Mouse (Mus musculus): ENCODE measurements around the gene Ak2. TPM values are rescaled to one million over a fixed set of nuclear protein-coding genes. Genes with fewer than 3 reads are reported as not detected.

The Ak2 gene
- polyA plus RNA-seq, 1 experiment from 2014 or later, result 134 TPM

DNA sequence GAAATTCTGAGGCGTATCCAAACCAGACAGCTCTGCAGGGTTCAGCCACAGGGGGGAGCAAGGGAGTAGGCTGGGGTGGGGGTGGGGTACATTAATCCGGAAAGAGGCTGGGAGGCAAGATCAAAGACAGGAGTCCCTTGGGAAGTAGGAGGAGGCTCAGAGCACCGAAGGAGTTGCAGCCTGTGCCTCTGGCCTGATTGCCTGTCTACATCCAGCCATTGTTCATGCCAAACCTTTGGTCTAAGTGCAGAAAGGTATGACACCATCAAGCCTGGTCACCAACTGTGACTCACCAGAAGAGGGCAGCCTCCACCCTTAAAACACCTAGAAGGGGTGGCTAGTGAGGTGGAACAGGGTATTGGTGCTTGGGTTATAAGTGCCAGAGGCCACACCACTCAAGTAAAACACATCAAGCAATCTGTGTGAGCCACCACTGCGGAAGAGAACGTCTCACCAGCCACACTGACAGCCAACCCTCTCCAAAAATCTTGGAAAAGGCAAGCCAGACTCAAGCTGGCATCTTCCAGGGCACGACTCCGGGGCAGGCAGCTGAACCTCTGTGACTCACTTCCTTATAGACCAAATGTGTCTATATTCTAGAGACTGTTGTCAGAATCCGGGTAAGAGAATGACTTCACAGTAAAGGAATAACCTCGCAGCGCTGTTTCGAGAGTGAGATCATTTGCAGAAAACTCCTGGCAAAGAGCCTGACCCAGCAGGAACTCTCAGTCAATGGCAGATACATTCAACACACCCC, 34.4 kb upstream of the Ak2 start:
- peaks cover 5% of the 10 kb centered on the region for H3K27me3 ChIP-seq (ENCODE audit: control insufficient read depth, insufficient read depth, low read length)
- peak; percentile 55 for DNase-seq (ENCODE audit: low spot score)
- ATAC-seq (ENCODE audit: insufficient read depth, low FRiP score, low TSS enrichment), result no peak
- no peak overlapping the region for H3K4me3 ChIP-seq (ENCODE audit: low read depth, low read length)
- no peak overlapping the region for H3K4me2 ChIP-seq (ENCODE audit: low read depth)
- 0 out of 2 replicates have a peak, but pooled peaks cover 2% of the 10 kb centered on the region for H3K4me1 ChIP-seq (ENCODE audit: control insufficient read depth, insufficient read depth, low read length)
- WGBS, result 52% methylated on average over 11 of the region's 11 CpGs
- H3K36me3 ChIP-seq (ENCODE audit: control insufficient read depth, insufficient read depth, low read length), result no peaks in the 10 kb centered on the region
- no peaks in the 10 kb centered on the region for H3K9me3 ChIP-seq (ENCODE audit: control insufficient read depth, low read length)
- H3K9ac ChIP-seq (ENCODE audit: low read length), result no peak overlapping the region
- no peak overlapping the region for H3K27ac ChIP-seq (ENCODE audit: low read depth, low read length)

DNA sequence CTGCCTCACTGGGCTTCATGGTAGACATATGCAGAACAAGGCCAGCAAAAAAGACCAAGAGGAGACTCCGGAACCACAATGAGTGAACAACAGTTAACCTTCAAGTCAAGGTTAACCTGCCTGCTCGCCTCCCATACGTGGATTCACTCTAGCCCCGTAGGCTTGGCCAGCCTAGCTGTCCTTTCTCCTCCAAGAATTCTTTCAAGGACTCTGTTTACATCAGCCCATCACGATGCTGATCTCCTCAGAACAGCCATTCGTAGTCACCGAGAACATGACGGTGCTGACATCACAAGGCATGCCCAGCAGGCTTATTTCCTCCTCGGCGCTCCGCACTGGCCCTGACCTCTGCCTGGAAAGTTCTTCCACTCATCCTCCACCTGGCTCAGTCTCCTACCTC, 33.6 kb upstream of the Ak2 start:
- H3K36me3 ChIP-seq (ENCODE audit: control insufficient read depth, insufficient read depth, low read length), result no peaks in the 10 kb centered on the region
- H3K9ac ChIP-seq (ENCODE audit: low read length), result no peak overlapping the region
- WGBS, result 89% methylated on average over 11 of the region's 11 CpGs
- H3K9me3 ChIP-seq (ENCODE audit: control insufficient read depth, low read length), result no peaks in the 10 kb centered on the region
- no peak overlapping the region for H3K27ac ChIP-seq (ENCODE audit: low read depth, low read length)
- H3K27me3 ChIP-seq (ENCODE audit: control insufficient read depth, insufficient read depth, low read length), result peaks cover 5% of the 10 kb centered on the region
- H3K4me2 ChIP-seq (ENCODE audit: low read depth), result no peak overlapping the region
- H3K4me1 ChIP-seq (ENCODE audit: control insufficient read depth, insufficient read depth, low read length), result 0 out of 2 replicates have a peak, but pooled peaks cover 2% of the 10 kb centered on the region
- DNase-seq (ENCODE audit: low spot score), result no peak
- no peak overlapping the region for H3K4me3 ChIP-seq (ENCODE audit: low read depth, low read length)
- no peak for ATAC-seq (ENCODE audit: insufficient read depth, low FRiP score, low TSS enrichment)

DNA sequence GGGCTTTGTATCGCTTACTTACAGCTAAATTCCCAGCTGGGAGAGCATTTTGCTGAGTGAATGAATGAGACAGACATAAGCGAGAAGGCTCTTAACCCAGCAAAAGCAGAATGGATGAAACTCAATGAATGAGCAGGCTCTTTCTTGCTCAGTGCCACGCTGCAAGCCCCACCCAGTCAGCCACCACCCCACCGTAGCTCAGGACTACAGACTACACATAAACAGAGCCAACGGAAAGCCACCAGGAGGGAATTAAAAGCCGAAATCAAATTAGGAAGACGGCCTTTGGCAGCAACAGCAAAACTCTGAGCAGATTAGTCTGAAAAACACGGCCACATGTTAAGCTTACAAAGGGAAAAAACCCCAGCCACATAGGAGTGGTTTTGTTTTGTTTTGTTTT, 32.9 kb upstream of the Ak2 start:
- no peak overlapping the region for H3K4me2 ChIP-seq (ENCODE audit: low read depth)
- no peaks in the 10 kb centered on the region for H3K36me3 ChIP-seq (ENCODE audit: control insufficient read depth, insufficient read depth, low read length)
- no peak overlapping the region for H3K4me3 ChIP-seq (ENCODE audit: low read depth, low read length)
- 81% methylated on average over 8 of the region's 8 CpGs for WGBS
- H3K9me3 ChIP-seq (ENCODE audit: control insufficient read depth, low read length), result no peaks in the 10 kb centered on the region
- DNase-seq (ENCODE audit: low spot score) (no peak), ATAC-seq (ENCODE audit: insufficient read depth, low FRiP score, low TSS enrichment) (no peak)
- no peak overlapping the region for H3K27ac ChIP-seq (ENCODE audit: low read depth, low read length)
- peaks cover 5% of the 10 kb centered on the region for H3K27me3 ChIP-seq (ENCODE audit: control insufficient read depth, insufficient read depth, low read length)
- no peak overlapping the region for H3K9ac ChIP-seq (ENCODE audit: low read length)
- H3K4me1 ChIP-seq (ENCODE audit: control insufficient read depth, insufficient read depth, low read length), result 0 out of 2 replicates have a peak, but pooled peaks cover 2% of the 10 kb centered on the region

DNA sequence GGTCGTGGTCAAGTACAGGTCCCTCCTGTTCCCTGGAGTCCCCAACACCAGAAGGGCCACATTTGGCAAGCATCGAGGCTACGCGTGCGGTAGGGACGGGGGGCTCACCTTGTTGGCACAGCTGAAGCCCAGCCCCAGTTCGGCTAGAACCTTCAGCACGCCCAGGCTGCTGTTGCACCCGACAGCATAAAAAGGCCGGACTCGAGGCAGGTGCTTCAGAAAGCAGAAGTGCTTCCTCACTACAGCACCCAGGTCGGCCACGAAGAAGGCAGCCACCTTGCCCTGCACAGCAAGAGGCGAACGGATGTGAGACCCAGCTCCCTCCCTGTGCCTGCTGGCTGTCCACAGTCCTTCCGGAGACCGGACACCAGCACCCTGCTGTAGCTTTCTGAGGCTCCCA, 32.1 kb upstream of the Ak2 start:
- H3K9ac ChIP-seq (ENCODE audit: low read length), result no peak overlapping the region
- H3K36me3 ChIP-seq (ENCODE audit: control insufficient read depth, insufficient read depth, low read length), result no peaks in the 10 kb centered on the region
- no peaks in the 10 kb centered on the region for H3K9me3 ChIP-seq (ENCODE audit: control insufficient read depth, low read length)
- no peak overlapping the region for H3K27ac ChIP-seq (ENCODE audit: low read depth, low read length)
- no peak overlapping the region for H3K4me2 ChIP-seq (ENCODE audit: low read depth)
- ATAC-seq (ENCODE audit: insufficient read depth, low FRiP score, low TSS enrichment) (no peak), DNase-seq (ENCODE audit: low spot score) (no peak)
- 87% methylated on average over 17 of the region's 17 CpGs for WGBS
- H3K27me3 ChIP-seq (ENCODE audit: control insufficient read depth, insufficient read depth, low read length), result peaks cover 5% of the 10 kb centered on the region
- no peak overlapping the region for H3K4me3 ChIP-seq (ENCODE audit: low read depth, low read length)
- 0 out of 2 replicates have a peak, but pooled peaks cover 2% of the 10 kb centered on the region for H3K4me1 ChIP-seq (ENCODE audit: control insufficient read depth, insufficient read depth, low read length)

DNA sequence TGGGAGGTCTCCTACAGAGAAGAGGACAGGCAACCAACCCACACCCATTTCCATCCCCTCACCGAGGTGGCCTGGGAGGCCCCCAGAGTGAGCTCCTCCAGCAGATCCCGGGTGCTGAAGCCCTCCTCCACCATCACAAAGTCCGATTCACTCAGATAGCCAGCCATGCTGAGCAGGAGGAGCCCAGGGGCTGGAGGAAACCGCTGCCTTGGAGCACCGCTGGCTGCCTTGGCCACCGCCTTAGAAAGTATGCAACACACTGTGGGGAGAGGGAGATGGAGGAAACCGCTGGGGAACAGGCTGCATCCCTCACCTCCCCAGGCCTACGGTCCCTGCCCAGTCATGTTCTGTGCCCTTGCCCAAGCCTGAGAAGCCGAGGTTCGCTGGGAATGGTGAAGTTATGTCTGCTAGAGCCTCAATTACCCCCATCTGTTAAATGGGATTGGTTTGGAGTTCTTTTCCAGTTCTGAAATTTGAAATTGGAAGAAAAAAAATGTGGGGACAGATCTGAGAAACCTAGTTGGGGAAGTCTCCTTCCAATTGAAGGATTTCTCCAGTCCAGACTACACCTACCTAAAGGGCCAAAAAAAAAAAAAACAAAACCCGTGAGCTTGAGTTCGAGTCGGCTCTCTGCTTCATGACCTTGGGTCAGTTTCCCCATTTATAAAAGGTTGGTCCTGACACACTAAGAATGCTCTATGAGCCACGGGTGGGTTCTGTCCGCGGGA, 30.3 kb upstream of the Ak2 start:
- Histone ChIP-seq H3K4me3 (ENCODE audit: low read depth, low read length) (peak overlapping the region; percentile 59), H3K9ac (ENCODE audit: low read length) (peak overlapping the region; percentile 70), H3K4me2 (ENCODE audit: low read depth) (peak overlapping the region; percentile 92), H3K27me3 (ENCODE audit: control insufficient read depth, insufficient read depth, low read length) (peaks cover 5% of the 10 kb centered on the region), H3K27ac (ENCODE audit: low read depth, low read length) (no peak overlapping the region), H3K36me3 (ENCODE audit: control insufficient read depth, insufficient read depth, low read length) (no peaks in the 10 kb centered on the region), H3K9me3 (ENCODE audit: control insufficient read depth, low read length) (no peaks in the 10 kb centered on the region), H3K4me1 (ENCODE audit: control insufficient read depth, insufficient read depth, low read length) (0 out of 2 replicates have a peak, but pooled peaks cover 2% of the 10 kb centered on the region)
- 2% methylated on average over 16 of the region's 16 CpGs for WGBS
- DNase-seq (ENCODE audit: low spot score) (no peak), ATAC-seq (ENCODE audit: insufficient read depth, low FRiP score, low TSS enrichment) (no peak)

DNA sequence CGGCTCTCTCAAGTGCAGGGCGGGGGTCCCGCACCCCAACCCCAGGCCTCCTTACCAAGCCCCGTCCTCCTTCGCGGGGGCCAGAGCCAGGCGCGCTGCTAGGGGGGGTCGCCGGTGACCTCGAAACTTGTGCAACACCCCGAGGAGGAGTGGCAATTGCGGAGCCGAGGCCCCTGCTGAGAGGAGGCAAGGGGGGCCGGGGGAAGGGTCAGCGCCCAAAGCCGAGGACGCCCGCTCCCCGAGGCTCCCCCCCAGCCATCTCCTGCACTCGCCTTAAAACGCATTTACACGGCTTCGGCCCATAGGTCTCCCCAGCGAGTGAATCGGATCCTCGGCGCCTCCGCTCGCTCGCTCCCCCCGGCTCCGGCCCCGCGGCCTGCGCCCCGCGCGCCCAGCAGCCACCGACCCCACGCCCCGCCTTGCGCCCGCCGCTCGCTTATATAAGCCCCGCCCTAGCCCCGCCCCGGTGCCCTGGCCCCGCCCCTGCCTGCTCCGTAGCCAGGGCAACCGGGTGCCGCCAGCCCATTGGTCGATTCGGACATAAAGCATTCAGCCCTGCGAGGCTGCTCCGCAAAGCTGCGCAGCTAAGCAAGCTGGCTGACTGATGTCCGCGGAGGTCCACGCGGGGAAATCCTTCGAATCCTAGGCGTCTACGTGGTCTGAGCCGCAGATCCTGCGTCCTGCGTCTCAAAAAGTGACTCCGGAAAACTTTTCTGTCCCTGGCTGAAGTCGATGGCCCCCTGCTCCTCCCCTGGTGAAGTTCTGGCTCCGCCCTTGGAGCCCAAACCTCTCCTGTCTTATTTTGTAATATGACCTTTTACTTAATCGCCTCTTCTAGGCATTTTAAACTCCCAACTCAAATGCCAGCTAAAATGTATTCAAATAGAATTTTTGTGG, 29.5 kb upstream of the Ak2 start, which contains the start of gene Azin2:
Gene Azin2, minus strand, starts transcription at position 414 of the 897 bp plus-strand sequence.
- 0 out of 2 replicates have a peak, but pooled peaks cover 2% of the 10 kb centered on the region for H3K4me1 ChIP-seq (ENCODE audit: control insufficient read depth, insufficient read depth, low read length)
- H3K27ac ChIP-seq (ENCODE audit: low read depth, low read length), result no peak within 1 kb of the TSS
- H3K4me2 ChIP-seq (ENCODE audit: low read depth), result peak within 1 kb of the TSS; percentile 92
- DNase-seq (ENCODE audit: low spot score), result peak; percentile 95
- H3K9me3 ChIP-seq (ENCODE audit: control insufficient read depth, low read length), result no peaks in the 10 kb centered on the region
- no peaks in the 10 kb centered on the region for H3K36me3 ChIP-seq (ENCODE audit: control insufficient read depth, insufficient read depth, low read length)
- peak; percentile 93 for ATAC-seq (ENCODE audit: insufficient read depth, low FRiP score, low TSS enrichment)
- H3K27me3 ChIP-seq (ENCODE audit: control insufficient read depth, insufficient read depth, low read length), result peaks cover 5% of the 10 kb centered on the region
- peak within 1 kb of the TSS; percentile 59 for H3K4me3 ChIP-seq (ENCODE audit: low read depth, low read length)
- under 1% methylated on average over 45 of the region's 72 CpGs for WGBS
- peak within 1 kb of the TSS; percentile 70 for H3K9ac ChIP-seq (ENCODE audit: low read length)

DNA sequence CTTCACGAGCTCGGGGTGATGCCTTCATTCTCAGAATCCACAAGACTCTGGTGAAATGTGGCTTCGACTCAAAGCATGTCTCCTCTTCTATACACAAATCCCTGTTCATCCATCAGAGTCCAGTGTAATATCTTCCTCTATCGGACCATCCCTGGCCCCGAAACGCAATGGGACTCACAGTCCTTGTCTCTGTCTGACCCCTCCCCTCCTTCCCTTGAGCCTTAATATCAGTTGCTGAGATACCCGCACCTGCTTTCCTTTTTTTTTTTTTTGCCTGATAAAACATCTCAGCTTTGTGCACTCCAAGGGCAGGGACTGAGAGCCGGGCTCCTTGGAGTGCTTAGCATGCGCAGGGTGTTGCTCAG, 28.9 kb upstream of the Ak2 start:
- WGBS, result 9% methylated on average over 9 of the region's 9 CpGs
- no peaks in the 10 kb centered on the region for H3K9me3 ChIP-seq (ENCODE audit: control insufficient read depth, low read length)
- no peaks in the 10 kb centered on the region for H3K36me3 ChIP-seq (ENCODE audit: control insufficient read depth, insufficient read depth, low read length)
- peak overlapping the region; percentile 92 for H3K4me2 ChIP-seq (ENCODE audit: low read depth)
- peak overlapping the region; percentile 42; the same call in 1 of the 2 replicates for H3K9ac ChIP-seq (ENCODE audit: low read length)
- H3K27ac ChIP-seq (ENCODE audit: low read depth, low read length), result no peak overlapping the region
- ATAC-seq (ENCODE audit: insufficient read depth, low FRiP score, low TSS enrichment) (no peak), DNase-seq (ENCODE audit: low spot score) (no peak)
- H3K4me1 ChIP-seq (ENCODE audit: control insufficient read depth, insufficient read depth, low read length), result 0 out of 2 replicates have a peak, but pooled peaks cover 2% of the 10 kb centered on the region
- peak overlapping the region; percentile 59 for H3K4me3 ChIP-seq (ENCODE audit: low read depth, low read length)
- peaks cover 5% of the 10 kb centered on the region for H3K27me3 ChIP-seq (ENCODE audit: control insufficient read depth, insufficient read depth, low read length)

- H3K27me3 ChIP-seq (ENCODE audit: control insufficient read depth, insufficient read depth, low read length), result no peaks in the 10 kb centered on the region
- no peak for ATAC-seq (ENCODE audit: insufficient read depth, low FRiP score, low TSS enrichment)
- no peak overlapping the region for H3K4me2 ChIP-seq (ENCODE audit: low read depth)
- 0 out of 2 replicates have a peak, but pooled peaks cover 2% of the 10 kb centered on the region for H3K4me1 ChIP-seq (ENCODE audit: control insufficient read depth, insufficient read depth, low read length)
- no peak overlapping the region for H3K9ac ChIP-seq (ENCODE audit: low read length)
- WGBS, result 47% methylated on average over 7 of the region's 7 CpGs
- no peak for DNase-seq (ENCODE audit: low spot score)
- H3K9me3 ChIP-seq (ENCODE audit: control insufficient read depth, low read length), result no peaks in the 10 kb centered on the region
- no peak overlapping the region for H3K4me3 ChIP-seq (ENCODE audit: low read depth, low read length)
- no peak overlapping the region for H3K27ac ChIP-seq (ENCODE audit: low read depth, low read length)
- no peaks in the 10 kb centered on the region for H3K36me3 ChIP-seq (ENCODE audit: control insufficient read depth, insufficient read depth, low read length)
These were observed 25.0 kb upstream of the Ak2 start for GRCm38 (mm10) chr4:128966751-128967150.

All from neural tube, embryonic 11.5 days (tissue).